Mouse (Mus musculus): ENCODE measurements around the gene Dscam. TPM values are rescaled to one million over a fixed set of nuclear protein-coding genes. Genes with fewer than 3 reads are reported as not detected.

Gene Dscam
- polyA plus RNA-seq, 1 experiment, result 0.03 TPM

GRCm38 (mm10) chr16:97089339-97089738, 81.2 kb downstream of the Dscam start:
- no peak overlapping the region for H3K27ac ChIP-seq (ENCODE audit: insufficient read depth, low read depth, low read length)
- 39% methylated on average over 3 of the region's 3 CpGs for WGBS
- TF ChIP-seq CTCF (IDR thresholded peaks at IDR 0.05; ENCODE audit: extremely low read depth, insufficient read length, insufficient replicate concordance, low read depth, low read length), result no peak
- no peaks in the 10 kb centered on the region for H3K36me3 ChIP-seq (ENCODE audit: control insufficient read depth, insufficient read depth, low read length)
- H3K4me1 ChIP-seq (ENCODE audit: control insufficient read depth, insufficient read depth, insufficient read length, low read length), result no peaks in the 10 kb centered on the region
- H3K27me3 ChIP-seq (ENCODE audit: control insufficient read depth, insufficient read depth, low read length), result no peaks in the 10 kb centered on the region; the same call in 1 of the 2 replicates
- no peak overlapping the region for H3K4me3 ChIP-seq (ENCODE audit: low read depth, low read length)

- 83% methylated on average over 2 of the region's 2 CpGs for WGBS
- TF ChIP-seq POLR2A (IDR thresholded peaks at IDR 0.05; ENCODE audit: low read depth, low read length), result no peak
- TF ChIP-seq CTCF (IDR thresholded peaks at IDR 0.05; ENCODE audit: extremely low read depth, insufficient read length, insufficient replicate concordance, low read depth, low read length), result no peak
- H3K4me3 ChIP-seq (ENCODE audit: low read depth, low read length), result no peak overlapping the region
- H3K36me3 ChIP-seq (ENCODE audit: control insufficient read depth, insufficient read depth, low read length), result no peaks in the 10 kb centered on the region
- H3K4me1 ChIP-seq (ENCODE audit: control insufficient read depth, insufficient read depth, insufficient read length, low read length), result no peaks in the 10 kb centered on the region
- no peak overlapping the region for H3K27ac ChIP-seq (ENCODE audit: insufficient read depth, low read depth, low read length)
- no peaks in the 10 kb centered on the region; the same call in 1 of the 2 replicates for H3K27me3 ChIP-seq (ENCODE audit: control insufficient read depth, insufficient read depth, low read length)
These were observed 86.9 kb downstream of the Dscam start for GRCm38 (mm10) chr16:97083694-97084093.

- no peak for TF ChIP-seq CTCF (IDR thresholded peaks at IDR 0.05; ENCODE audit: extremely low read depth, insufficient read length, insufficient replicate concordance, low read depth, low read length)
- TF ChIP-seq POLR2A (IDR thresholded peaks at IDR 0.05; ENCODE audit: low read depth, low read length), result no peak
- Histone ChIP-seq H3K27me3 (ENCODE audit: control insufficient read depth, insufficient read depth, low read length) (no peaks in the 10 kb centered on the region), H3K27ac (ENCODE audit: insufficient read depth, low read depth, low read length) (no peak overlapping the region), H3K4me3 (ENCODE audit: low read depth, low read length) (no peak overlapping the region), H3K4me1 (ENCODE audit: control insufficient read depth, insufficient read depth, insufficient read length, low read length) (no peaks in the 10 kb centered on the region), H3K36me3 (ENCODE audit: control insufficient read depth, insufficient read depth, low read length) (no peaks in the 10 kb centered on the region)
- whole genome bisulfite sequencing, result 41% methylated on average over 4 of the region's 4 CpGs
These were observed 94.5 kb downstream of the Dscam start for GRCm38 (mm10) chr16:97075920-97076572.

DNA sequence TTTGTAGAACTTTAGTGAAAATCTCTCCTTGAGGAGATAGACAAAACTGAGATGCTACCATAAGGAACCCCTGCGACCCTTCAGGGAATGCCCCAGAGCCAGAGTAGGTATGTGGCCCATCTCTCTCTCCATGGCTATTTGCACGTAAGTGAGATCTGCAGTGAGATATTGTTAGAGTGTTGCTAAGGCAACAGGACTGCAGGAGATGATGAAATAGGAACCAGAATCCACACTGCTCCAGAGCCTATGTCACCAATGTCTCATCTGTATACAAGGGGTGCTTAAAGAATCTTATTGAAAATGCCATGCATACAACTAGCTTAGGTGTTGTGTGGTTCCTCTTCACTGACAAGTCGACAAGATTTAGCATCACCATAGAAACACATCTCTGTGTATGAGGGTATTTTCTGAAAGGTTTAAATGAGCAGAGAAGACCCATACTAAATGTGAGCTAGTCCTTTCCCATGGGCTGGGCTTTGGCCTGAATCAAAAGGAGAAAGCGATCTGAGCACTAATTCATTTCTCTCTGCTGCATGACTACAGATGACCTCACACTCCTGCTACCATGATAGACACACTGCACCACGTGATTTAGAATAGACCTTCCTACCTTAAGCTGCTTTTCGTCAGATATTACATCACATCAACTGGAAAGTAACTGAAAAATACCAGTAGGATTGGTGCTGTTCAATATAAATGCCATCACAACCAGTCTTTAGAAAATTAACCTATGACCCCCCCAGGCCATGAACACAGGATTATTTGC, 95.2 kb downstream of the Dscam start:
- no peak for TF ChIP-seq CTCF (IDR thresholded peaks at IDR 0.05; ENCODE audit: extremely low read depth, insufficient read length, insufficient replicate concordance, low read depth, low read length)
- TF ChIP-seq POLR2A (IDR thresholded peaks at IDR 0.05; ENCODE audit: low read depth, low read length), result no peak
- no peak overlapping the region for H3K4me3 ChIP-seq (ENCODE audit: low read depth, low read length)
- WGBS, result 69% methylated on average over 6 of the region's 6 CpGs
- H3K36me3 ChIP-seq (ENCODE audit: control insufficient read depth, insufficient read depth, low read length), result no peaks in the 10 kb centered on the region
- H3K27me3 ChIP-seq (ENCODE audit: control insufficient read depth, insufficient read depth, low read length), result no peaks in the 10 kb centered on the region
- H3K27ac ChIP-seq (ENCODE audit: insufficient read depth, low read depth, low read length), result no peak overlapping the region
- no peaks in the 10 kb centered on the region for H3K4me1 ChIP-seq (ENCODE audit: control insufficient read depth, insufficient read depth, insufficient read length, low read length)

DNA sequence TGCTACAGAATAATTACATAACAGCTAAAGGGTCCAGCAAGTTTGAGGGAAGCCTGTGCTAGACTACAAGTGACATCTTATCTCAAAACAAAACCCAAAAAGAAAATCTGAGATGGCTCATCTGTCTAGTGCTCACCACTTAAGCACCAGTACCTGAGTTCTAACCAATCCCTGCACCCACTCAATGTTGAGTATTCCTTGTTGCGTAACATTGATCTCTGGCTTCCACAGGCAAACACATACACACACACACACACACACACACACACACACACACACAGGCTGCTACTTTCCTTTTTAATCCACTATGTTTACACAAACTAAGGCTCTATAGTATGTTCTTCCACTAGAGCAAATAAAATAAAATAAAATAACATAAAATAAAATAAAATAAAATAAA, 96.7 kb downstream of the Dscam start:
- Histone ChIP-seq H3K36me3 (ENCODE audit: control insufficient read depth, insufficient read depth, low read length) (no peaks in the 10 kb centered on the region), H3K27ac (ENCODE audit: insufficient read depth, low read depth, low read length) (no peak overlapping the region), H3K4me3 (ENCODE audit: low read depth, low read length) (no peak overlapping the region), H3K27me3 (ENCODE audit: control insufficient read depth, insufficient read depth, low read length) (no peaks in the 10 kb centered on the region), H3K4me1 (ENCODE audit: control insufficient read depth, insufficient read depth, insufficient read length, low read length) (no peaks in the 10 kb centered on the region)
- 86% methylated on average over 1 of the region's 1 CpGs for WGBS
- TF ChIP-seq POLR2A (IDR thresholded peaks at IDR 0.05; ENCODE audit: low read depth, low read length) (no peak), CTCF (IDR thresholded peaks at IDR 0.05; ENCODE audit: extremely low read depth, insufficient read length, insufficient replicate concordance, low read depth, low read length) (no peak)

GRCm38 (mm10) chr16:97072624-97073023, 97.9 kb downstream of the Dscam start:
- WGBS, result 92% methylated on average over 2 of the region's 2 CpGs
- Histone ChIP-seq H3K27ac (ENCODE audit: insufficient read depth, low read depth, low read length) (no peak overlapping the region), H3K36me3 (ENCODE audit: control insufficient read depth, insufficient read depth, low read length) (no peaks in the 10 kb centered on the region), H3K4me1 (ENCODE audit: control insufficient read depth, insufficient read depth, insufficient read length, low read length) (no peaks in the 10 kb centered on the region), H3K4me3 (ENCODE audit: low read depth, low read length) (no peak overlapping the region), H3K27me3 (ENCODE audit: control insufficient read depth, insufficient read depth, low read length) (no peaks in the 10 kb centered on the region)
- no peak for TF ChIP-seq POLR2A (IDR thresholded peaks at IDR 0.05; ENCODE audit: low read depth, low read length)
- no peak for TF ChIP-seq CTCF (IDR thresholded peaks at IDR 0.05; ENCODE audit: extremely low read depth, insufficient read length, insufficient replicate concordance, low read depth, low read length)

- no peaks in the 10 kb centered on the region for H3K27me3 ChIP-seq (ENCODE audit: control insufficient read depth, insufficient read depth, low read length)
- no peak overlapping the region for H3K27ac ChIP-seq (ENCODE audit: insufficient read depth, low read depth, low read length)
- H3K36me3 ChIP-seq (ENCODE audit: control insufficient read depth, insufficient read depth, low read length), result no peaks in the 10 kb centered on the region
- no peak overlapping the region for H3K4me3 ChIP-seq (ENCODE audit: low read depth, low read length)
- no peak for TF ChIP-seq POLR2A (IDR thresholded peaks at IDR 0.05; ENCODE audit: low read depth, low read length)
- no peak for TF ChIP-seq CTCF (IDR thresholded peaks at IDR 0.05; ENCODE audit: extremely low read depth, insufficient read length, insufficient replicate concordance, low read depth, low read length)
- H3K4me1 ChIP-seq (ENCODE audit: control insufficient read depth, insufficient read depth, insufficient read length, low read length), result no peaks in the 10 kb centered on the region
- WGBS, result 66% methylated on average over 4 of the region's 4 CpGs
These were observed 103.7 kb downstream of the Dscam start for GRCm38 (mm10) chr16:97066856-97067255.
